Mouse (Mus musculus) embryonic facial prominence, embryonic 10.5 days (tissue): ENCODE measurements around the gene Irf1. TPM values are rescaled to one million over a fixed set of nuclear protein-coding genes. Genes with fewer than 3 reads are reported as not detected.

Experiments
- DNase-seq: peaks from one replicate; pipeline ENCODE4 v3.0.0-alpha.2; 2017; ENCODE audit warnings: low spot score
- H3K27ac ChIP-seq: fragments of 300-500 bp; sonication (generic); replicated peaks from 2 replicates; pipeline ENCODE4 v1.5.1; 2016; ENCODE audit warnings: mild to moderate bottlenecking
- H3K27me3 ChIP-seq: fragments of 300-500 bp; sonication (generic); replicated peaks from 2 replicates; pipeline ENCODE4 v1.6.1; 2016; ENCODE audit warnings: low read depth, mild to moderate bottlenecking; ENCODE audit not compliant: poor library complexity, severe bottlenecking
- H3K36me3 ChIP-seq: fragments of 300-500 bp; sonication (generic); replicated peaks from 2 replicates; pipeline ENCODE4 v1.6.1; 2016; ENCODE audit warnings: mild to moderate bottlenecking, moderate library complexity
- H3K4me1 ChIP-seq: fragments of 300-500 bp; sonication (generic); 2 replicates; pipeline ENCODE4 v1.6.1; 2016
- H3K4me3 ChIP-seq: fragments of 300-500 bp; sonication (generic); 2 replicates; pipeline ENCODE4 v1.5.1; 2016; ENCODE audit warnings: mild to moderate bottlenecking, moderate library complexity
- H3K9me3 ChIP-seq: fragments of 300-500 bp; sonication (generic); 2 replicates; pipeline ENCODE4 v1.6.1; 2016; ENCODE audit warnings: mild to moderate bottlenecking
- WGBS: fragments of 180-500 bp; shearing (Covaris S2); methylation state at CpG from one replicate; pipeline ENCODE4 v1.1.7; 2016; 5-methylcytosine and 5-hydroxymethylcytosine counted together
- polyA plus RNA-seq: library from polyadenylated mRNA; unstranded; fragments of >200 nt; fragmentation: Nextera tagmentation; extraction: Ambion mirVana; gene quantifications from 2 replicates; pipeline ENCODE4 v1.2.1, GENCODE M21; 2016

Irf1 gene
- polyA plus RNA-seq, 1 experiment from 2014 or later = 7.0 TPM

- DNase-seq = no peak
- peak overlapping the region; percentile 21; the same call in 1 of the 2 replicates for H3K27ac ChIP-seq
- WGBS = 85% methylated on average over 3 of the region's 3 CpGs
These were observed 24.2 kb downstream of the Irf1 start for GRCm38 (mm10) chr11:53794015-53794414.

GRCm38 (mm10) chr11:53794671-53795557 lies 25.1 kb downstream of the Irf1 start:
- no peaks in the 10 kb centered on the region for H3K36me3 ChIP-seq
- H3K27me3 ChIP-seq = no peaks in the 10 kb centered on the region
- peak overlapping the region; percentile 67 for H3K27ac ChIP-seq
- H3K4me3 ChIP-seq = no peak overlapping the region
- no peak for DNase-seq
- 69% methylated on average over 25 of the region's 25 CpGs for WGBS
- peaks cover 2% of the 10 kb centered on the region; the same call in 1 of the 2 replicates for H3K9me3 ChIP-seq
- H3K4me1 ChIP-seq = peaks cover 34% of the 10 kb centered on the region

More at GRCm38 (mm10) chr11:53794015-53794414, 24.2 kb downstream of the Irf1 start:
- Histone ChIP-seq H3K4me3 (no peak overlapping the region), H3K36me3 (no peaks in the 10 kb centered on the region), H3K9me3 (peaks cover 2% of the 10 kb centered on the region; the same call in 1 of the 2 replicates), H3K27me3 (no peaks in the 10 kb centered on the region), H3K4me1 (peaks cover 41% of the 10 kb centered on the region)

- Histone ChIP-seq H3K27me3 (no peaks in the 10 kb centered on the region), H3K27ac (no peak overlapping the region), H3K4me3 (no peak overlapping the region), H3K4me1 (peaks cover 34% of the 10 kb centered on the region), H3K9me3 (peaks cover 2% of the 10 kb centered on the region; the same call in 1 of the 2 replicates), H3K36me3 (no peaks in the 10 kb centered on the region)
- 68% methylated on average over 8 of the region's 8 CpGs for WGBS
- DNase-seq = no peak
These were observed 26.0 kb downstream of the Irf1 start for GRCm38 (mm10) chr11:53795813-53796212.

GRCm38 (mm10) chr11:53796409-53797151 lies 26.8 kb downstream of the Irf1 start:
- peaks cover 34% of the 10 kb centered on the region for H3K4me1 ChIP-seq
- no peak overlapping the region for H3K4me3 ChIP-seq
- H3K27ac ChIP-seq = no peak overlapping the region
- H3K36me3 ChIP-seq = no peaks in the 10 kb centered on the region
- DNase-seq = no peak
- H3K27me3 ChIP-seq = no peaks in the 10 kb centered on the region
- H3K9me3 ChIP-seq = peaks cover 2% of the 10 kb centered on the region; the same call in 1 of the 2 replicates
- WGBS = 64% methylated on average over 12 of the region's 12 CpGs

- H3K27ac ChIP-seq = no peak overlapping the region
- H3K36me3 ChIP-seq = no peaks in the 10 kb centered on the region
- DNase-seq = no peak
- no peaks in the 10 kb centered on the region; the same call in 1 of the 2 replicates for H3K27me3 ChIP-seq
- peaks cover 2% of the 10 kb centered on the region; the same call in 1 of the 2 replicates for H3K9me3 ChIP-seq
- H3K4me3 ChIP-seq = no peak overlapping the region
- H3K4me1 ChIP-seq = peaks cover 34% of the 10 kb centered on the region
- WGBS = 48% methylated on average over 6 of the region's 6 CpGs
These were observed 27.6 kb downstream of the Irf1 start for GRCm38 (mm10) chr11:53797386-53797920.

GRCm38 (mm10) chr11:53798041-53798711 lies 28.4 kb downstream of the Irf1 start:
- Histone ChIP-seq H3K27me3 (no peaks in the 10 kb centered on the region; the same call in 1 of the 2 replicates), H3K36me3 (no peaks in the 10 kb centered on the region), H3K27ac (no peak overlapping the region), H3K4me1 (peaks cover 34% of the 10 kb centered on the region), H3K9me3 (no peaks in the 10 kb centered on the region; the same call in 1 of the 2 replicates), H3K4me3 (no peak overlapping the region)
- DNase-seq = no peak
- 92% methylated on average over 10 of the region's 10 CpGs for WGBS

GRCm38 (mm10) chr11:53800036-53800435 lies 30.2 kb downstream of the Irf1 start:
- 60% methylated on average over 4 of the region's 4 CpGs for WGBS

GRCm38 (mm10) chr11:53800975-53801374 lies 31.2 kb downstream of the Irf1 start:
- Histone ChIP-seq H3K4me1 (peaks cover 14% of the 10 kb centered on the region), H3K36me3 (no peaks in the 10 kb centered on the region), H3K27ac (no peak overlapping the region), H3K4me3 (no peak overlapping the region), H3K9me3 (no peaks in the 10 kb centered on the region), H3K27me3 (no peaks in the 10 kb centered on the region; the same call in 1 of the 2 replicates)
- WGBS = 90% methylated on average over 5 of the region's 5 CpGs
- no peak for DNase-seq

More at GRCm38 (mm10) chr11:53800036-53800435, 30.2 kb downstream of the Irf1 start:
- no peak overlapping the region for H3K27ac ChIP-seq
- no peaks in the 10 kb centered on the region for H3K9me3 ChIP-seq
- no peak for DNase-seq
- peaks cover 20% of the 10 kb centered on the region for H3K4me1 ChIP-seq
- no peak overlapping the region for H3K4me3 ChIP-seq
- no peaks in the 10 kb centered on the region for H3K36me3 ChIP-seq
- H3K27me3 ChIP-seq = no peaks in the 10 kb centered on the region; the same call in 1 of the 2 replicates

GRCm38 (mm10) chr11:53803093-53803492 lies 33.3 kb downstream of the Irf1 start:
- 84% methylated on average over 12 of the region's 12 CpGs for WGBS
- Histone ChIP-seq H3K27me3 (no peaks in the 10 kb centered on the region; the same call in 1 of the 2 replicates), H3K9me3 (no peaks in the 10 kb centered on the region)

GRCm38 (mm10) chr11:53803494-53803893 lies 33.7 kb downstream of the Irf1 start:
- DNase-seq = no peak
- Histone ChIP-seq H3K4me1 (0 out of 2 replicates have a peak, but pooled peaks cover 3% of the 10 kb centered on the region), H3K36me3 (no peaks in the 10 kb centered on the region), H3K4me3 (no peak overlapping the region), H3K27ac (no peak overlapping the region), H3K27me3 (no peaks in the 10 kb centered on the region; the same call in 1 of the 2 replicates), H3K9me3 (no peaks in the 10 kb centered on the region)
- WGBS = 87% methylated on average over 6 of the region's 6 CpGs

More at GRCm38 (mm10) chr11:53803093-53803492, 33.3 kb downstream of the Irf1 start:
- Histone ChIP-seq H3K27ac (no peak overlapping the region), H3K4me3 (no peak overlapping the region), H3K4me1 (0 out of 2 replicates have a peak, but pooled peaks cover 3% of the 10 kb centered on the region), H3K36me3 (no peaks in the 10 kb centered on the region)
- DNase-seq = no peak

GRCm38 (mm10) chr11:53804569-53805344 lies 34.9 kb downstream of the Irf1 start:
- WGBS = 85% methylated on average over 14 of the region's 14 CpGs
- H3K4me1 ChIP-seq = 0 out of 2 replicates have a peak, but pooled peaks cover 3% of the 10 kb centered on the region
- no peak overlapping the region for H3K4me3 ChIP-seq
- DNase-seq = no peak
- H3K27ac ChIP-seq = no peak overlapping the region
- H3K27me3 ChIP-seq = no peaks in the 10 kb centered on the region; the same call in 1 of the 2 replicates
- H3K9me3 ChIP-seq = no peaks in the 10 kb centered on the region
- no peaks in the 10 kb centered on the region for H3K36me3 ChIP-seq
